In genomic region chr17:62636896-62637295, GRCm38 (mm10) we compare ENCODE assay signal across 13 mouse cellular contexts.
"Had no signal": no experiment of that assay in that cellular context is flagged by ENCODE, and none has a peak within 500 bp of the region (broad histone marks: within the 10 kb centered on the region; RNA-seq: fewer than 3 reads in every experiment).

No protein-coding gene starts in this region.

- H3K4me3 ChIP-seq: limb, embryonic 15.5 days; liver, embryonic 12.5 days; megakaryocyte, embryonic 14.5 days; midbrain, embryonic 15.5 days; neural tube, embryonic 12.5 days had no signal

- DNase-seq: kidney, postnatal 36 days; layer of hippocampus, adult 9-11 months; layer of hippocampus, postnatal 36 days; lung, embryonic 14.5 days; lung, postnatal 10 days had no signal

- H3K36me3 ChIP-seq: limb, embryonic 15.5 days; liver, embryonic 12.5 days; midbrain, embryonic 15.5 days; neural tube, embryonic 12.5 days had no signal

- H3K27ac ChIP-seq: limb, embryonic 15.5 days; liver, embryonic 12.5 days; macrophage; midbrain, embryonic 15.5 days; neural tube, embryonic 12.5 days; stomach, postnatal 0 days had no signal

- H3K4me1 ChIP-seq: limb, embryonic 15.5 days; liver, embryonic 12.5 days; megakaryocyte, embryonic 14.5 days; midbrain, embryonic 15.5 days; neural tube, embryonic 12.5 days had no signal

- ATAC-seq: liver, embryonic 12.5 days; midbrain, embryonic 15.5 days had no signal

- H3K4me2 ChIP-seq: limb, embryonic 15.5 days; liver, embryonic 12.5 days; lung, embryonic 14.5 days; midbrain, embryonic 11.5 days; midbrain, embryonic 15.5 days; neural tube, embryonic 12.5 days had no signal

- H3K9me3 ChIP-seq: limb, embryonic 15.5 days; liver, embryonic 12.5 days; midbrain, embryonic 15.5 days; neural tube, embryonic 12.5 days had no signal

- H3K9ac ChIP-seq: limb, embryonic 15.5 days; liver, embryonic 12.5 days; lung, embryonic 14.5 days; midbrain, embryonic 15.5 days; neural tube, embryonic 12.5 days had no signal

- H3K27me3 ChIP-seq: limb, embryonic 15.5 days; liver, embryonic 12.5 days; megakaryocyte, embryonic 14.5 days; midbrain, embryonic 15.5 days; neural tube, embryonic 12.5 days had no signal
